Mouse (Mus musculus) lung, postnatal 0 days (tissue): ENCODE data around the gene Fzr1.

Experiments used
- CTCF ChIP-seq: IDR thresholded peaks from 2 replicates; pipeline ENCODE4 v1.5.1; 2016; ENCODE audit warnings: antibody characterized with exemption, mild to moderate bottlenecking
- EP300 ChIP-seq: IDR thresholded peaks from 2 replicates; pipeline ENCODE4 v1.6.1; 2016; ENCODE audit warnings: antibody characterized with exemption, mild to moderate bottlenecking, control low read depth

DNA sequence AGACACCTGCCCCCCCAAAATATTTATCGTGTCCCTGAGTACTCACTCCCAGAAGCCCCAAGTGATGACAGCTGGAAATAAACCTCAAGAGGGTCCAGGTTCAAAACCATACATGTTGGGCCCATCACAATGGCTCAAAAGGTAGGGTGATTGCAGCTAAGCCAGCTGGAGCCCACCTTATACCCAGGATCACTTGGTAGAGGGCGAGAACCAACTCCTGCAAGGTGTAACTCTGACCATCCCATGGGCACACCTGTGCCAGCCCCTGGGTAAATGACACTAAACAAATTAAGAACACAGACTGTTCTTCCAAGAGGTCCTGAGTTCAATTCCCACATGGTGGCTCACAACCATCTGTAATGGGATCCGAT is 852 bp upstream of the Fzr1 start:
- TF ChIP-seq EP300 (no peak), CTCF (peak; percentile 13; the same call in 1 of the 2 replicates)
